Mouse (Mus musculus): ENCODE results near the gene Cic. TPM values are rescaled to one million over a fixed set of nuclear protein-coding genes. Genes with fewer than 3 reads are reported as not detected.

Cic gene
- polyA plus RNA-seq, 1 experiment: 92.4 TPM

DNA sequence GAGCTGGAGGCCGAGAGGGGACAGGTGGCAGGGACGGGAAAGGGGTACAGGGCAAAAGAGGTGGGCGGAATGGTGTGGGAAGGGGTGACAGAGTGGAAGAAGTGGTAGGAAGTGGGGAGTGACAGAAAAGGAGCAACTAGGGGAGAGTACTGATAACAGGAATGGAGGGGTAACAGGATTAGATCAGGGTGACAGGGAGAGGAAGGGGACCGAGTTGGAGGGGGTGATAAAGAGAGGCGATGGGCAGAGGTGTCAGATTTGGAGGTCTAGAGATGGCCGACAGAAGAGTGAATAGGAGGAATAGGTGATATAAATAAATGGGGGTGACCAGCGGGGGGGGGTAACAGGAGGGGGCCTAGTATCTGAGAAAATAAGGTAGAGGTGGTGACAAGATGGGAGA, 1.1 kb downstream of the Cic start:
- no peak for DNase-seq (ENCODE audit: extremely low spot score in 1 of 2, low spot score in 1 of 2)

GRCm38 (mm10) chr7:25269029-25269428, 1.5 kb downstream of the Cic start:
- no peak for DNase-seq (ENCODE audit: extremely low spot score in 1 of 2, low spot score in 1 of 2)

GRCm38 (mm10) chr7:25269545-25270271, 2.2 kb downstream of the Cic start:
- DNase-seq (ENCODE audit: extremely low spot score in 1 of 2, low spot score in 1 of 2): no peak

GRCm38 (mm10) chr7:25270652-25271633, 3.4 kb downstream of the Cic start:
- no peak for DNase-seq (ENCODE audit: extremely low spot score in 1 of 2, low spot score in 1 of 2)

DNA sequence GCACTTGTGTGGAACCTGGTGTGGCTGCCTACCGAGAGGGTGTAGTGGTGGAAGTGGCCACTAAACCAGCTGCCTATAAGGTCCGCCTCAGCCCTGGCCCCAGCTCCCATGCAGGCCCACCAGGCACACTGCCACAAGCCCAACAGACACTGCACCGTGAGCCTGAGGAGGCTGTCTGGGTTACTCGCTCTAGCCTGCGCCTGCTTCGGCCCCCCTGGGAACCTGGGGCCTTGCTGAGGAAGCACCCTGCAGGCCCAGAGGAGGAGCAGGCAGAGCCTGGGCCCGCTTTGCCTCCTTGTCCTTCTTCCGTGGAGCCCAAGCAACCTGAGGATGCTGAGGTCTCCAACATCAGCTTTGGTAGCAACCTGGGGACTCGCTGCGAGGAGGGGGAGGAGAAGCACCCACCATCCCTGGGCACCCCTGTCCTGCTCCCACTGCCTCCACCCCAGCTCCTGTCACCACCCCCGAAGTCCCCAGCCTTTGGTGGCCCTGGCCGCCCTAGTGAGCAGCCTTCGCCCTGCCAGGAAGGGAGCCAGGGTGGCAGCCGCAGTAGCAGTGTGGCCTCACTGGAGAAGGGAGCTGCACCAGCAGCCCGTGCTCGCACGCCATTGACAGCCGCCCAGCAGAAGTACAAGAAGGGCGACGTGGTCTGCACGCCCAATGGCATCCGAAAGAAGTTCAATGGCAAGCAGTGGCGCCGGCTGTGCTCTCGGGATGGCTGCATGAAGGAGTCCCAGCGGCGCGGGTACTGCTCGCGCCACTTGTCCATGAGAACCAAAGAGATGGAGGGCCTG, 4.3 kb downstream of the Cic start:
- no peak for DNase-seq (ENCODE audit: extremely low spot score in 1 of 2, low spot score in 1 of 2)

DNA sequence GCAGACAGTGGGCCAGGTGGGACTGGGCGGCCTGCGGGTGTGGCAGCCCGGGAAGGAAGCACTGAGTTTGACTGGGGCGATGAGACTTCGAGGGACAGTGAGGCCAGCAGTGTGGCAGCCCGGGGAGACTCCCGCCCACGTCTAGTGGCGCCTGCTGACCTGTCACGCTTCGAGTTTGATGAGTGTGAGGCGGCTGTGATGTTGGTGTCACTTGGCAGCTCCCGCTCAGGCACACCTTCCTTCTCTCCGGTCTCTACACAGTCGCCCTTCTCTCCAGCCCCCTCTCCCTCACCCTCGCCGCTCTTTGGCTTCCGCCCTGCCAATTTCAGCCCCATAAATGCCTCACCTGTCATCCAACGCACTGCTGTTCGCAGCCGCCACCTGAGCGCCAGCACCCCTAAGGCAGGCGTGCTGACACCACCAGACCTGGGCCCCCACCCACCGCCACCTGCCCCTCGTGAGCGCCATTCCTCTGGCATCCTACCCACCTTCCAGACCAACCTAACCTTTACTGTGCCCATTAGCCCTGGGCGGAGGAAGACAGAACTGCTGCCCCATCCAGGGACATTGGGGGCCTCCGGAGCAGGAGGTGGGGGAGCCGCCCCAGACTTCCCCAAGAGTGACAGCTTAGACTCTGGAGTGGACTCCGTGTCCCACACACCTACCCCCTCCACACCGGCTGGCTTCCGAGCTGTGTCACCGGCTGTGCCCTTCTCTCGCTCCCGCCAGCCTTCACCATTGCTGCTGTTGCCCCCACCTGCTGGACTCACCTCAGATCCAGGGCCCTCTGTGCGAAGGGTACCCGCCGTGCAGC, 5.1 kb downstream of the Cic start:
- no peak for DNase-seq (ENCODE audit: extremely low spot score in 1 of 2, low spot score in 1 of 2)

DNA sequence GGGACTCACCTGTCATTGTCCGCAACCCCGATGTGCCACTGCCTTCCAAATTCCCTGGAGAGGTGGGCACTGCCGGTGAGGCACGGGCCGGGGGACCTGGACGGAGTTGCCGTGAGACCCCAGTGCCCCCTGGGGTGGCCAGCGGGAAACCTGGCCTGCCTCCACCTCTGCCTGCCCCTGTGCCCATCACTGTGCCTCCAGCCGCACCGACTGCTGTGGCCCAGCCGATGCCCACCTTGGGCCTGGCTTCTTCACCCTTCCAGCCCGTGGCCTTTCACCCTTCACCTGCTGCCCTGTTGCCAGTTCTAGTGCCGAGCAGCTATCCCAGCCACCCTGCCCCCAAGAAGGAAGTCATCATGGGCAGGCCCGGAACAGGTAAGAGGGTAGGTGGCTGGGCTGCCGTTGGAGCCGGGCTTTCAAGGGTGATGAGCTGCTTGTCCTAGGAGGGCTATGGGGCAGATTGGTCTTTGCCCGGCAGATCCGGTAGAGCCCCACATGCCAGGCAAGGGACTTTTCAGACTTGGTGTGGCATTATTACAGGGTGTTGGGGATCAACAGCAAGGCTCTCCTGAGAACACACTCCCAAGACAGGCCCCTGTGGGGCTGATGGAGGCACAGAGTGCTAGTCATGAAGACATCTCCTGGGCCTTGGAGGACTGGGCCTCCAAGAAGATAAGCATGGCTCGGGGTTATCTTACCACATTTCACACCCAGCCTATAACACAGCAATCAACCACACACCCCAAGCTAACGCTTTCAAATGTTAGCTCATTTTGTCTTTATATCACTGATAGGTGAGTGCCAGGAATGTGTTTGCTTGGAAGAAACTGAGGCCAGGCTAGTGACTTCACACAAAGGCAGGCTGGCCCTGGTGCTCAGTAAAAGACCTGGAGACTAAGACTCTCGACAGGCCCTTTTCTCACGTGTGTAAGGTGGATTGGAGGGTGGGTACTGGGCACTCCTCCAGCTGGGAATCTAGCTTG, 6.0 kb downstream of the Cic start:
- no peak for DNase-seq (ENCODE audit: extremely low spot score in 1 of 2, low spot score in 1 of 2)

- DNase-seq (ENCODE audit: extremely low spot score in 1 of 2, low spot score in 1 of 2): no peak
Observed at GRCm38 (mm10) chr7:25274571-25274970, 7.1 kb downstream of the Cic start.

DNA sequence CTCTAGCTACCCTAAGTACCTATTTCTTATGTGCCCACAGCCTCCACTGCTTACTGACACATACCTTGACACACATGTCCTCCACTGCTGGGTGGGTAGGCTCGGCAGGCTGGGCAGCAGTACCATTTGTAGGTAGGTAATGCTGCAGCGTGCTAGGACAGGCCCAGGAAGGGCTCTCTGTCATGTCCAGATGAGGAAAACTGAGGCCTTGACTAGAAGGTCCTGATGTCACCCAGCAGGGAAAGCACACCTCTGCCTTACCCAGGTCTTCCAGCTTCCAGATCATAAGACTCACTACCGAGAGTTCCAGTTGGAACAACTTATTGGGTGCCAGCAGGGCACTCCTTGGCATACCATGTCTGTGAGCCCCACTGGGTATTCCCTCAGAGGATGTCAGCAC, 7.5 kb downstream of the Cic start:
- DNase-seq (ENCODE audit: extremely low spot score in 1 of 2, low spot score in 1 of 2): no peak

- no peak for DNase-seq (ENCODE audit: extremely low spot score in 1 of 2, low spot score in 1 of 2)
Observed at GRCm38 (mm10) chr7:25275555-25276298, 8.2 kb downstream of the Cic start.

- DNase-seq (ENCODE audit: extremely low spot score in 1 of 2, low spot score in 1 of 2): no peak
Observed at GRCm38 (mm10) chr7:25277405-25277804, 9.9 kb downstream of the Cic start.

DNA sequence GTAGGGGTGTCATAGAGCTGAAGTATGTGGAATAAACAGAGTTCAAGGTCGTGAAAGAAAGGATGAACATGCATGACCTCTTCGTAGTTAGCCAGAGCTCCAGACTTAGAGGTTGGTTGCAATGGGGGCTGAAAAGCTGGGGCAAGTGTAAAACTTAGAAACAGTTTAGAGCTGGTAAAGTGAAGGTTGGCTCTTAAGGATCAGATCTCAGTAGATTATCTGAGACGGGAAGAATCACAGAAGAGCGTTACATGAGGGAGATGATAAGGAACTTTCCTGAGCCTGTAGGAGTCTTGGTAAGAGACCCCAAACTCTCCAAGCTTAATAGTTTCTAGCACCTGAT, 10.5 kb downstream of the Cic start:
- no peak for DNase-seq (ENCODE audit: extremely low spot score in 1 of 2, low spot score in 1 of 2)

- DNase-seq (ENCODE audit: extremely low spot score in 1 of 2, low spot score in 1 of 2): peak; percentile 85 to 90
Observed at GRCm38 (mm10) chr7:25278341-25279075, 11.0 kb downstream of the Cic start.

DNA sequence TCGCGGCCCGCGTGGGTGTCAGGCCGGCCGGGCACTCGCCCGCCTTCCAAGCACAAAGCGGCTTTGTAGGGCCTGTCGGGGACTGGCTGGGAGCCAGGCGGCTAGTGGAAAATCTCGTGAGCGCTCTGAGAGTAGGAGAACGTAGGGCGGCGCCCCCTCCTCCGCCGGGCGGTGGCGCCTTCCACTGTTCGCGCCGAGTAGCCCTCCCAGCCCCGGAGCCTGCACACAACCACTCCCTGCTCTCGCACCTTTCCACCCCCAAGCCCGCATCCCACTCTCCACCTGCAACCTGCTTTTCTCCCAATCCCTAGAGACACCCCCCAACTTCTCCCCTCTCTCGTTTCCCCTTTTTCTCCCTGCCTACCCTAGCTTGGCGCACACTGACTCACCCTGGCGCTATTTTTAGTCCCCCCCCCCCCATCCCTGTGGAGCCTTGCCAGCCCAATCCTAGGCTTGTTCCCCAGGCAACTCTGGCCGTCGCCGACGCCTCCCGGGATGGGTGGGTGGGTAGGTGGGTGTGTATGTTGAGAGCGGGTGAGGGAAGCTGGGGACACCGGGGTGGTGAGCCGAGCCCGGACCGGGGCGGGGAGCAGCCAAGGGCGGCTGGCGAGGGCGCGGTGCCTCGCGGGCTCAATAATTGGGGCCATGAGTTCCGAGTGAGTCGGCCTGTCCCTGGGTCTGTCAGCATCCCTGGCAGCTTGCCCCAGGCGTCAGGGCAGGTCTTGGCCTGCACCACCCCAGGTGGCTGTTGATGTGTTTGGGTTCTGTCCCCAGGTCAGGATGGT, 11.8 kb downstream of the Cic start:
- DNase-seq (ENCODE audit: extremely low spot score in 1 of 2, low spot score in 1 of 2): peak; percentile 82 to 90

DNA sequence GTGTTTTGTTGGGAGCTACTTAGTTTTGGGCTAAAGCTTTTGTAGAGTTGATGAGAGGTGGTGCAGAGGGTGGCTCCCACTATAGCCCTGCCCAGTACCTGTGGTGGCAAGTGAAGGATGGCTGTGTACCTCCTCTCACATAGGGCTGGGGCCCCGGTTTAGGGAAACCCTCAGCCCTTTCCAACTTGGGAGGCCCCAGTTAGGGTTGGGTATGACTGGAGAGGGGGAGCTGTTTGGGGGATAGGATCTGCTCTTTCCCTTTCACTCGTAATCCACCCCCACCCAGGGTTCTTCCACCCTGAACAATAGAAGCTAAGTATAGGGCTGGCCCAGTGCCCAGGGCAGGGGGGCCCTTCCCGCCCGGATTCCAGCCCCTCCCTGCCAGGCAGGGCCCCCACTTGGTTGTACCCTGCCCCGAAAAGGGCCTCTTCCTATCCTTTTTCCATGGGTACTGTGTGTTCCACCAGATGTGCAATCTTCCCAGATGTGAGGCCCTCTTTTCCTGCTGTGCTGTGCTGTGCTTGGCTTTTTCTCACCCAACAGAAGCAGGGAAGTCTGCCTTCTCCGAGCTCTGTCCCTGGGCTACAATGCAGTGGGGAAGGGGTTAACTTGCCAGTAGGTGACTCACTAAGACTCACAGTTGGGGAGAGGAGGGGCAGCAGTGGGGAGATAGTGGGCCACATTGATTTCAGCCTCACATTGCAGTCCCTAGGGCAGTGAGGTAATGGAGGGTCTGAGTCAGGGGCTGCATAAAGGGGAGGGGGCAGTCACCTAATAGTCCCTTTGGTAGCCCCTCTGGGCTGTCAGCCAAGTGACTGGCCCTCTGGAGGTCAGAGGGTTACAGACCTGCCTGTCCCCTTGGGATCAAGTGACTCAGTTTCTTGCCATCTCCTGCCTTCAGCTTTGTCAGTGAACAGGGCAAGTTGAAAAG, 12.6 kb downstream of the Cic start:
- no peak for DNase-seq (ENCODE audit: extremely low spot score in 1 of 2, low spot score in 1 of 2)
